Mouse (Mus musculus) CH12.LX (cell line): ENCODE measurements around the gene Dbndd2. TPM values are rescaled to one million over a fixed set of nuclear protein-coding genes. Genes with fewer than 3 reads are reported as not detected.

ENCODE experiments used
- DNase-seq: peaks from one replicate; pipeline ENCODE4 v3.0.0-alpha.2; 2013; ENCODE audit errors: extremely low read depth
- H3K27ac ChIP-seq: 2 replicates; pipeline ENCODE4 v1.5.1; 2012; ENCODE audit warnings: low read depth, mild to moderate bottlenecking, control low read depth, moderate library complexity; ENCODE audit not compliant: insufficient read depth
- H3K27me3 ChIP-seq: replicated peaks from 2 replicates; pipeline ENCODE3; 2012; ENCODE audit warnings: inconsistent platforms
- H3K36me3 ChIP-seq, 2 experiments: replicated peaks in 1 of 2; 2 replicates each; pipeline versions ENCODE3 to v1.6.1; 2012; ENCODE audit warnings: inconsistent platforms in 1 of 2, low read length in 1 of 2, mild to moderate bottlenecking in 1 of 2, mixed read lengths in 1 of 2, moderate library complexity in 1 of 2; ENCODE audit not compliant: control insufficient read depth in 1 of 2, insufficient read depth in 1 of 2
- H3K4me1 ChIP-seq, 2 experiments: 2 replicates each; pipeline ENCODE4 v1.6.1; 2012; ENCODE audit warnings: inconsistent platforms in 1 of 2, moderate library complexity in 1 of 2; ENCODE audit not compliant: insufficient read depth in 2 of 2, control insufficient read depth in 1 of 2
- H3K4me2 ChIP-seq: 2 replicates; pipeline ENCODE4 v1.6.1; 2012; ENCODE audit warnings: low read depth, mild to moderate bottlenecking, control low read depth; ENCODE audit not compliant: poor library complexity, insufficient read depth, severe bottlenecking
- H3K4me3 ChIP-seq, 3 experiments: fragments of 150-350 bp in 1 of 3; sonication (generic) in 1 of 3; replicated peaks in 1 of 3; 2 replicates each; pipeline versions ENCODE3 to v1.5.1; 2011 to 2012; ENCODE audit warnings: low read depth in 2 of 3, low read length in 2 of 3, mild to moderate bottlenecking in 2 of 3, moderate library complexity in 2 of 3, control low read depth in 1 of 3, improper control_type of control experiment in 1 of 3, inconsistent platforms in 1 of 3, mixed read lengths in 1 of 3; ENCODE audit not compliant: poor library complexity in 1 of 3
- H3K79me2 ChIP-seq: replicated peaks from 2 replicates; pipeline ENCODE4 v1.6.1; 2012; ENCODE audit warnings: mild to moderate bottlenecking, moderate library complexity; ENCODE audit not compliant: control insufficient read depth, poor library complexity, insufficient read depth, severe bottlenecking; ENCODE audit errors: extremely low read depth
- H3K9ac ChIP-seq: 2 replicates; pipeline ENCODE4 v1.6.1; 2012; ENCODE audit warnings: low read depth, mild to moderate bottlenecking, control low read depth, moderate library complexity; ENCODE audit not compliant: insufficient read depth
- H3K9me3 ChIP-seq: replicated peaks from 2 replicates; pipeline ENCODE3; 2012; ENCODE audit warnings: low read length, inconsistent platforms, mixed read lengths
- BHLHE40 ChIP-seq: IDR thresholded peaks from 2 replicates; pipeline ENCODE4 v1.6.1; 2011; ENCODE audit warnings: mild to moderate bottlenecking, low read depth, low read length, improper control_type of control experiment
- CHD1 ChIP-seq: IDR thresholded peaks from 2 replicates; pipeline ENCODE4 v1.6.1; 2012; ENCODE audit warnings: low read depth, low read length, improper control_type of control experiment, inconsistent platforms
- EP300 ChIP-seq: IDR thresholded peaks from 2 replicates; pipeline ENCODE4 v1.6.1; 2011; ENCODE audit warnings: low read length, improper control_type of control experiment
- IRF4 ChIP-seq: IDR thresholded peaks from 2 replicates; pipeline ENCODE4 v1.6.1; 2014; ENCODE audit warnings: low read depth, mild to moderate bottlenecking, inconsistent platforms, low read length, improper control_type of control experiment
- KAT2A ChIP-seq: IDR thresholded peaks from 2 replicates; pipeline ENCODE4 v1.6.1; 2012; ENCODE audit warnings: low read length, improper control_type of control experiment, inconsistent platforms; ENCODE audit not compliant: insufficient replicate concordance
- MAFK ChIP-seq: IDR thresholded peaks from 2 replicates; pipeline ENCODE4 v1.6.1; 2011; ENCODE audit warnings: low read length, improper control_type of control experiment; ENCODE audit not compliant: insufficient replicate concordance
- MAX ChIP-seq: IDR thresholded peaks from 2 replicates; pipeline ENCODE4 v1.6.1; 2011; ENCODE audit warnings: low read length, improper control_type of control experiment
- MAZ ChIP-seq: IDR thresholded peaks from 2 replicates; pipeline ENCODE4 v1.6.1; 2012; ENCODE audit warnings: low read depth, mild to moderate bottlenecking, inconsistent platforms, low read length, improper control_type of control experiment, moderate library complexity
- PAX5 ChIP-seq: IDR thresholded peaks from 2 replicates; pipeline ENCODE4 v1.6.1; 2012; ENCODE audit warnings: low read length, inconsistent platforms, mixed read lengths
- POLR2A ChIP-seq: IDR thresholded peaks from 2 replicates; pipeline ENCODE4 v1.6.1; 2011; ENCODE audit warnings: low read depth, mild to moderate bottlenecking, improper control_type of control experiment, low read length
- POLR2AphosphoS2 ChIP-seq: IDR thresholded peaks from 2 replicates; pipeline ENCODE4 v1.6.1; 2011; ENCODE audit warnings: low read depth, low read length, improper control_type of control experiment
- RCOR1 ChIP-seq: conservative IDR thresholded peaks from 2 replicates; pipeline ENCODE4 v1.6.1; 2012; ENCODE audit warnings: low read depth, mild to moderate bottlenecking, inconsistent platforms, low read length, improper control_type of control experiment
- SIN3A ChIP-seq: IDR thresholded peaks from 2 replicates; pipeline ENCODE4 v1.6.1; 2012; ENCODE audit warnings: low read length, improper control_type of control experiment, inconsistent platforms
- UBTF ChIP-seq: IDR thresholded peaks from 2 replicates; pipeline ENCODE4 v1.6.1; 2012; ENCODE audit warnings: low read depth, mild to moderate bottlenecking, inconsistent platforms, low read length, improper control_type of control experiment, moderate library complexity
- USF2 ChIP-seq: conservative IDR thresholded peaks from 2 replicates; pipeline ENCODE4 v1.6.1; 2011; ENCODE audit warnings: low read depth, low read length, improper control_type of control experiment
- ZNF384 ChIP-seq: IDR thresholded peaks from 2 replicates; pipeline ENCODE4 v1.6.1; 2012; ENCODE audit warnings: low read depth, low read length, improper control_type of control experiment, inconsistent platforms
- dilution Hi-C: fragments of 300-500 bp; cut with MboI; formaldehyde crosslinking; loops from 2 replicates; pipeline ENCODE4 v1.14.3; 2020; ENCODE audit warnings: low sequenced_read_pairs; ENCODE audit not compliant: extremely low pct_unique_long_range_greater_than_20kb, extremely low pct_ligation_motif_present
- in situ Hi-C: fragments of 300-500 bp; cut with MboI; formaldehyde crosslinking; loops from 3 replicates; pipeline ENCODE4 v1.14.3; 2019; ENCODE audit warnings: low sequenced_read_pairs, low pct_ligation_motif_present, low pct_unique_long_range_greater_than_20kb, mixed read lengths
- polyA plus RNA-seq: library from polyadenylated mRNA; unstranded; fragments of >175 nt; gene quantifications from 2 replicates; pipeline ENCODE4 v1.2.1, GENCODE M21; 2012; ENCODE audit warnings: low read depth; ENCODE audit not compliant: insufficient read length
- total RNA-seq, 2 experiments: library from RNA; depleted of rRNA; stranded (reverse); fragments of 300-350 nt in 1 of 2; fragments of >200 nt in 1 of 2; gene quantifications; 2 replicates each; pipeline ENCODE4 v1.2.3; 2012 to 2014

Gene Dbndd2
- total and polyA plus RNA-seq, 3 experiments = 0.53 to 5.7 TPM; not detected in 1

DNA sequence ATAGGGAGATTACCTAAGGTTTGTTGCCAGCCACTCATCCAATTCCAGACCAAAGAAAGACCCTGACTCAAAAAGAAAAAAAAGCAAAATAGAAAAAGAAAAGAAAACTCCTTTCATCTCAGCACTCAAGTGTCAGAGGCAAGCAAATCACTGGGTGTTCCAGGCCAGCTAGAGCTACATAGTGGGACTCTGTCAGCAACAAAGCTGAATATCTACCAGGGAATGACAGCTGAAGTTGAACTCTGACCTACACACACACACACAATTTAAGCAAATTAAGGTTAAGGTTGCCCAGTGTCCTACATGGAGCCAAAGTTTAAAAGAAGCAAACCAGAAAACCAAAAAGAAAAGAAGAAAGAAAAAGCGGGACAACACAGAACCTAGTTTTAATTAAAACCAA is 37.8 kb upstream of the Dbndd2 start:
- H3K27ac ChIP-seq = no peak overlapping the region
- no peak overlapping the region for H3K4me2 ChIP-seq
- dilution Hi-C loops = no loop called here
- H3K9ac ChIP-seq = no peak overlapping the region
- no peaks in the 10 kb centered on the region for H3K36me3 ChIP-seq
- in situ Hi-C loops = no loop called here
- no peak for DNase-seq
- peaks cover 12% of the 10 kb centered on the region for H3K9me3 ChIP-seq
- no peak for TF ChIP-seq KAT2A
- no peak for TF ChIP-seq RCOR1
- no peak for TF ChIP-seq CHD1
- TF ChIP-seq IRF4 = no peak
- no peak for TF ChIP-seq EP300
- no peak for TF ChIP-seq MAFK
- no peak for TF ChIP-seq ZNF384
- TF ChIP-seq SIN3A = no peak
- no peak for TF ChIP-seq POLR2AphosphoS2
- TF ChIP-seq BHLHE40 = no peak
- peaks cover 59% of the 10 kb centered on the region for H3K27me3 ChIP-seq
- no peaks in the 10 kb centered on the region for H3K79me2 ChIP-seq
- no peak overlapping the region for H3K4me3 ChIP-seq
- H3K4me1 ChIP-seq = peaks cover 9 to 15% of the 10 kb centered on the region in 2 experiments; a peak in 3 of 4 replicates

DNA sequence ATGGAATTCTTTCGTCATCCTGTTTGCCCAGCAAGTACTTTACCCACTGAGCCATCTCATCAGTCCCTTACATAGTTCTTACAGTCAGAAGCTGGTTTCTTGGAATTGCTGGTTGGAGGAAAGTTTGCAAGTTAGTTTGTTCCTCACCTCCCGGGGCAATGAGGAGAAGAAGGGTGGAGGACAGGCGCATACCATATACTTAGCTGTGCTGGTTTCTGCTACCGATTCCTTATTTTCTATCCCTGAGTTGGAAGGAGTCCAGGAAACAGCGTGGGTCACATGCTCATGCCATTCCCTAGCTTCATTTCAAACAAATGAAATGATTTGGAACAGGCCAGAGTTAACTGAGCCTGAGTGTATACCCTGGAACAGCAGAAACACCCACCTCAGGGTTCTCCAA is 37.0 kb upstream of the Dbndd2 start:
- Histone ChIP-seq H3K27ac (no peak overlapping the region), H3K4me1 (peaks cover 3 to 7% of the 10 kb centered on the region in 2 experiments; a peak in 3 of 4 replicates), H3K4me3 (no peak overlapping the region), H3K27me3 (peaks cover 58% of the 10 kb centered on the region), H3K4me2 (no peak overlapping the region), H3K36me3 (no peaks in the 10 kb centered on the region), H3K9ac (no peak overlapping the region), H3K79me2 (no peaks in the 10 kb centered on the region), H3K9me3 (peaks cover 12% of the 10 kb centered on the region)
- no peak for DNase-seq
- in situ Hi-C loops (no loop called here), dilution Hi-C loops (no loop called here)
- TF ChIP-seq PAX5 (no peak), MAZ (no peak), MAX (no peak), UBTF (no peak), USF2 (no peak), SIN3A (no peak), POLR2A (no peak)
